Mouse (Mus musculus) hindlimb bud, embryonic 11.5 days (tissue): ENCODE results near the gene Bax.
"Not testable (repeated sequence)": the region's sequence is repeated elsewhere in the genome, so short reads cannot be mapped to it uniquely, and the experiment has no call there.

Experiments used
- DNase-seq: peaks from one replicate; pipeline ENCODE4 v3.0.0-alpha.2; 2012; ENCODE audit warnings: low read depth, low spot score; ENCODE audit errors: extremely low spot score

Gene Bax

GRCm38 (mm10) chr7:45466283-45467089, at the start of gene Bax:
Gene Bax (minus strand): TSS chr7:45466898.
- peak; percentile 79 for DNase-seq

- DNase-seq: no peak
Observed at GRCm38 (mm10) chr7:45515436-45515835, 48.7 kb upstream of the Bax start.

DNA sequence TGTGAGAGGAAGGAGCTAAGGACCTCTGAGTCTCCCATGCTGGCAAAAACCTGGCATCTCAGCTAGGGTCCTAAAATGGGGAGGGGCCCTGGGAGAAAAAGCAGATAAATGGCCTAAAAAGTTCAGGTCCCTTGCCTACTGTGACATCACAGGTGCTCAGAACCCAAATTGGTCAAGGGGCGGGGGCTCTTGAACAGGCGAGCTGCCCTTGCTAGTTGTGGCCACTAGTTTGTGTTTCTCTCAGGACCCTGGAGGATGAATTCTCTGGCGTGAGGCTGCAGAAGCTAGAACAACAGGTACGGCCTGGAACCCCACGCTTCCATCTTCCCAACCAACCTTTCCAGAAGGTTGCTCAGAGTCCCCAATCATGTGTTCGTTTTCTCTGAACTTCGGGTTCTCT, 47.7 kb upstream of the Bax start:
- DNase-seq: no peak

DNA sequence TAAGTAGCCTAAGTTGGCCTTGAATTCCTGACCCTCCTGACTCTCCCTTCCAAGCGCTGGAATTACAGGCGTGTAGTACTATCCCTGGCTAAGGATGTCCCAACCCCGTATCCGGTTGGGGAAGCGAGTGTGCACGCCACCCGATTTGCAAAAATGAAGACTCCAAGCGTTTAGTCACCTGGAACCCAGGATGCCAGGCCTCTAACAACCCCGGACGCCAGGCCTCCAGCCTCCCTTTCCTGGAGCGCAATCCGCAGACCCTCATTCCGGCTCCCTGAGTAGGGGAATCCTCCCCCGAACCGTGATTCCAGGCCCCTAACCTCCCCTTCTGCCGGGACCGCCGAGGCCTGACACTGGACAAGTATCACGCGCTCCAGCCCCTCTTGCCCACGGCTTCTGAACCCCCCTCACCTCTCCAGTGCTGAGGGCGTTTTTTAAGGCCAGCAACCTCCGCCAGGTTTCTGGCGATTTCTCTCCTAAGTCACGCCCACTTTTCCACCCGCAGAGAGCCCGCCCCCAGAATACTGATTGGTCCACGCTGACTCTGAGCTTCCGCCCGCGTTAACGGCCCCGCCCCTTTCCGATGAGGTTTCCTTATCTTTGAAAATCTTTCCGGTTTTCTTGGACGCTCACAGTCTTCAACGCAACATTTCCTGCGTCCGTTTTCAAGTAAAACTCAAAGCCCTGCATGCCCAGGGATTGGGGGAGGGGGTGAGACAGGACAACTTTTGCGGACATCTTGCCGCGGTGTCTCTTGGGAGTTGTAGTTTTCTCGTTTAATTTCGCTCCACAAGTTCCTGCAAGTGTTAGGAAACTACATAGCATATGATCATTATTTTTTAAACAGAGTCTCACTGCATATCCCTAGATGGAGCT, 43.5 kb upstream of the Bax start, which contains the start of gene Nucb1:
TSS of gene Nucb1 (minus strand) at position 495 of the 876 bp plus-strand sequence.
- peak; percentile 89 for DNase-seq

DNA sequence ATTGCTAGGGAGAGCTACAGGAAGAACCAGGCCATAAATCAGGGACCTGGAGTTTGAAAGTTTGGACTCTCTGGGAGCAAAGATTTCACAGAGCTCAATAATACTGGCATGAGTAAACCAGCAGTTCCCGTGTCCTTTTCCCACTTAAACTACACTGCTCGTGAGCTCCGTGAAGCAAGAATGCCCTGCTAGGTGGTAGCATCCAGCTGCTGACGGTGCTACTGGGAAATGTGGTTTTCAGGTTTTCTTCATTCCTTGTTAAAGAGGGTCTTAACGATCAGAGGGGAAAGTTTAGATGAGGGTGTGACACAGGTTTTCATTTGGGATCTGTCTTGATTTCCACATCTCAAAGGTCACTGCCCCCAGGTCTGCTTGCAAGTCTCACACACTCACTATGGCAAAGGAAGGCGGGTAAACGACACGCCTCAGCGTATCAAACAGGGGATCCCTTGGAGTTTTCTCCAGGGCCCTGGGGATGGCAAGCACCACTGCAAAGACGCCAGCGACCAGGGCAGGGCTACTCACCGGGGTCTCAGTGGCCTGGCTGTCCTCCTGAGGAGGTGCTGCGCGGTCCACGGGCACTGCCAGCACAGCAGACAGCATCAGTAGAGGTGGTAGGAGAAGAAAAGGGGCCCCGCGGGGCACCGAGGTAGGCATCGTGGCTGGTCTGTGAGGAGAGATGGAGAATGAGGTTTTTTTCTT, 42.6 kb upstream of the Bax start:
- no peak for DNase-seq

- no peak for DNase-seq
Observed at GRCm38 (mm10) chr7:45508561-45508960, 41.9 kb upstream of the Bax start.

DNA sequence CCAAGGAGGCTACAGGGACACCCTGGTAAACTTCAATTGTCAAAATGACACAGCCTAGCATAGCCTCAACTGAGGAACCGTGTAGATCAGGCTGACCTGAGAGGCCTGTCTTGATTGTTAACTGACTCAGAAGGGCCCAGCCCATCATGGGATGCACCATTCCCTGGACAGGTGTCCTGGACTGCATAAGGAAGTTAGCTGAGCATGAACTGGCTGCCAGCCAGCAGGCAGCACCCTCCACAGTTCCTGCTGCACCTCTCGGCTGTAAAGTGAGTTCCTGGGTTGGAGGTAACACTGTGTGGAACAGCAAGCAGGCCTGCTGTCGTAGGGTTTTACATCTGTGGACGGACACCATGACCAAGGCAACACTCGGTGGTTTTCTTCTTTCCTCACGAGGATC, 40.9 kb upstream of the Bax start:
- DNase-seq: no peak

DNA sequence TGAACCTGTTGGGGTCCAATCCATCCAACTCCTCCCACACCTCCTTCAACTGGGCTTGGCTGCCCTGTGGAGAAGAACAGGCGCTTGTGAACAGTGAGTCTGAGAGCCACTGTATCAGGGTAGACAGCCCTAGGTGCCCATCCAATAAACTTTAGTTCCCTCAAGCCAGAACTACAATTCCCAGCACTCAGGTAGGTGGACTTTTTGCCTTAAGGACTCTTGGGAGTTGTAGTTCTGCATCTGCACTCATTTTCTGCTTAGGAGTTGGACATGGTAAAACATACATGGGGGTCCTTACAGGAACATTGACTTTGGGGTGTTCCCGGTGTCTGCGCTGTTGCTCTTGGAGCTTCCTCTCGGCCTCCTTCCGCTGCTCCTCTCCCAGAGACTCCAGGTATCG, 31.7 kb upstream of the Bax start:
- no peak for DNase-seq

DNA sequence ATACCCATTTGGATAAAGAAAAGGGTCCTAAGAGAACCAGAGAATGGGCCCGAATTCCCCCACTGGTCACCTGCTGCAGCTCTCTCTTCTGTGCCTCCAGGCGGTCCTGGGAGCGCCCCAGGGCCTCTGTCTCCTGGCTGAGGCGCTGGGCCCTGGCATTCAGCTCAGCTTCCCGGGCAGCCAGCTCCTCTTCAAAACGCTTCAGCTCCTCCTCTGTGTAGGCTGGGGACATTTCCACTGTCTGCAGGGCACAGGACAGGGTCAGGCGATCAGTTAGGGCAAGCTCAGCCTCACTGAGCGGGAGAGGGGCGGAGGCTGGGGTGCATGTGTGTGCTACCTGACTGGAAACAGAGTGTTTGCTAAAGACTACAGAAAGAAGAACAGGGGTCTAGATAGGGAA, 27.9 kb upstream of the Bax start:
- DNase-seq: no peak

GRCm38 (mm10) chr7:45492951-45493350, 26.3 kb upstream of the Bax start:
- DNase-seq: no peak

DNA sequence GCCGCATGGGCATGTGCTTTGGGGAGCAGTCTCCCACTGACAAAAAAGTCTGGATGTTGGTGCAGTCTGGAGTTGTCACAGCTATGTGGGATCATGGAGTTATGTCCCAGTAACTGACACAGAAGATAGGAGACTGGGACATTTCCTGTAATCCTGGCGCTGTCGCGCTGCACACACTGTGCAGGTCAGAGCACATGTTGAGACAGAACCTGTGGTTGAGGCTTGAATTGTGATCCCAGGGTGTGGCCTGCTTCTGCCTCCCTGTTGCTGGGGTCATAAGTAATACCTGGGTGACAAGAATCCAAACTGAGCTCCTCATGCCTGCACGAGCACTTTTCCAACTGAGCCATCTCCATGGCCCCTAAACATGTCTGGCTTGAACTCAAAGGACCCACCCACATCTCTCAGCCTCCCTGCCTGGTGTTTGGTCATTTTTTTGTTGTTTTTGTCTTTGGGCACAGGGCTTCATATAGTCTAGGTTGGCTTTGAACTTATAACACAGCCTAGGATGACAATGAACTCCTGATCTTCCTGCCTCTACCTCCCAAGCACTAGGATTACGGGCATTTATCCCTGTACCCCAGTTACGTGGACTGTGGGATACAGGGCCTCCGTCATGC, 25.6 kb upstream of the Bax start:
- no peak for DNase-seq

- no peak for DNase-seq
Observed at GRCm38 (mm10) chr7:45491264-45491663, 24.6 kb upstream of the Bax start.

DNA sequence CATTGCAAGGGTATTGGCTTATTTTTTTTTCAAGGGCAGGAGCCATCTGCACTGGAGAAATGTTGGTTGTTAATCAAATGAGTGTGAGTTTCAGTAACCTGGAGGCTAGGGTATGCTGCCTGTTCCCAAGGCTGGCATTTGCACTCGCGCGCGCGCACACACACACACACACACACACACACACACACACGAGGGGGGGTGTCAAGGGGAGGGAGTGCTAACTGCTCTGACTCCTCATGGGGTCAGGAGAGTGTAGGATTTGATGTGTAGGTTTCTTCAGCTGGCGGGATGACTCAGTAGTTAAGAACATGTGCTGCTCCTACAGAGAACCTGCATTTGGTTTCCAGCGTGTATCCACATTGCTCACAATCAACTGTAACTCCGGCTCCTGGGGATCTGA, 24.1 kb upstream of the Bax start:
- DNase-seq: no peak

DNA sequence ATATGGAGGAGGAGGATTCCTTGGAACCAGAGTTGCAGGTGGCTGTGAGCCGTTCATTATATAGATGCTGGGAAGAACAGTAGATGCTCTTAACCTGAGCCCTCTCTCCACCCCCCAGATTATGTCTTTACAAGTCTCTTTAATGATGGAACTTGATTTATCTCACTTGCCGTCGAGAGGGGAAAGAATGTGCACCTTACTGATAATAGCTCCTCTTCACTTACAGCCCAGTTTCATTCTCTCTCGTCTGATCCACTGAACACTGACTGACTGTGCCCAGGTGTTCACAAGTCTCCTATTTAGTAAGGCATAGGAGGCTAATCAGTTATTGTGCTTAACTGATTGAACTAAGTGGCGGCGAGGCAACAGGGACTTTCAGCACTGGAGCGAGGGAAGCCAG, 22.9 kb upstream of the Bax start:
- DNase-seq: no peak

DNA sequence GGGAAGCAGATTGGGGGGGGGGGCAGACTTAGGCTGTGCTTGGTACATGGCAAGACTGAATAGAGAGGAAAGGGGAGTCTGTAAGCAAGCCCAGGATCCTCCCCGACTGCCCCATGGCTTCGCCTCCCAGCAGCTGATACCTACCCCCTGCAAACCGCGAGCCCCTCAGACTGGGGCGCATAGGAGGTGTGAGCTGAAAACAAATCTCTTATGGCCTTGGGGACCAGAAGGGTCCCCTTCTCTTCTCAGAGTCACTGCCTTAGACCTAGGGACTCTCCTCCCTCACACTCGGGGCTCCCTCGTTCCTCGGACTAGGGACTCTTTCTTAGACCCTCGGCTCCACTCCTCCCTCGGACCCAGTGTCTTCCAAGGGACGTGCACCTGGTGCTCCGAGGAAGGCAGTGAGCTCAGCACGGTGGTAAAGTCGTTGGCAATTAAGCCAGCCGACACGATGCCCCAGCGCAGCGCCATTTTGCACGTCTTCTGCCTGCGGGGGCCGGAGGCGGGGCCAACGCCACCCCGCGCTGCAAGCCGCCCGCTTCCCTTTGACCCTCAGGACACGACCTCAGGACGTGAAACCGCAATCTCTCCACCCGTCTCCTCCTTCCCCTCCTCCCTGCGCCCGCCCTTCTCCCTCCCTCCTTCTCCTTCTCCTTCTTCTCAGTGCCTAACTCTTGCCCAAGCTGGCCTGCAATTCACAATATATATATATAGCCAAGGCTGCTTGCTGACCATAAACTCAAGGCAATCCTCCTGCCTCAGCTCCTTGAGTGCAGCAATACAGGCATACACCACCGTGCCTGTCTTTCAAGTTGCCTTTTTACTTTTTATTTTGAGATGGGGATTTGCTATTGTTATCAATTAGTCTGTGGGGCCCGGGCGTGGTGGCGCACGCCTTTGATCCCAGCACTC, 21.9 kb upstream of the Bax start, which contains the start of gene Dhdh:
TSS of gene Dhdh (minus strand) at position 513 of the 912 bp plus-strand sequence.
- DNase-seq: no peak

GRCm38 (mm10) chr7:45487861-45488292, 21.2 kb upstream of the Bax start:
- DNase-seq: no peak

DNA sequence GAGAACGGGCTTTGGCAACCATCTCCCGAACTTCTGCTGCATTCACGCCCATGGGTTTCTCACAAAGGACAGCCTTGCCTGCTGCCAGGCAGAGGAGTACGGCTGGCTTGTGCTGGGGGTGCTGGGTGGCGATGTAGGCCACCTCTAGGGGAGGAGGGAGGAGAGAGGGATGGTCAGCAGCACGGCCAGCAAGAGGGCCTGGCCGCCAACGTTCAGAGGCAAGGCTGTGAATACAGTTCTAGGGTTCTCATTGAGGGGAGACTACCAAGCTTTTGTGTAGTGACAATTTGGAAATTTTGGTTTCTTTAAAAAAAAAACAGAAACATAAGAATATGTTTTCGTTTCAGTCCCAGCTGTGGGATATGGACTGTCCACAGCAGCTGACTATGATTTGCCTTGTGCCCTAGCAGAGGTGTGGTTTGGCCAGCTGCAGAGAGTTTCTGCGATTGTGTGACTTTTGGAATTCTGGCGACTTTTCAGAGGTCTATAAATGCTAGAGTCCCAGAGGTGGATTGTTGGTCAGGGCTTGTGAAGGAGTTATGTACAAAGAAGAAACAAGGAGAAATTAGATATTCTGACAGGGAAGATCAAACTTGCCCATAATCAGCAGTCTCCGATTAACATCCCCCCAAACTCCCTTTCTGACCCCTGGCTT, 20.2 kb upstream of the Bax start, which contains the start of gene Gm45808:
TSS of gene Gm45808 (minus strand) at position 51 of the 655 bp plus-strand sequence.
- no peak for DNase-seq

DNA sequence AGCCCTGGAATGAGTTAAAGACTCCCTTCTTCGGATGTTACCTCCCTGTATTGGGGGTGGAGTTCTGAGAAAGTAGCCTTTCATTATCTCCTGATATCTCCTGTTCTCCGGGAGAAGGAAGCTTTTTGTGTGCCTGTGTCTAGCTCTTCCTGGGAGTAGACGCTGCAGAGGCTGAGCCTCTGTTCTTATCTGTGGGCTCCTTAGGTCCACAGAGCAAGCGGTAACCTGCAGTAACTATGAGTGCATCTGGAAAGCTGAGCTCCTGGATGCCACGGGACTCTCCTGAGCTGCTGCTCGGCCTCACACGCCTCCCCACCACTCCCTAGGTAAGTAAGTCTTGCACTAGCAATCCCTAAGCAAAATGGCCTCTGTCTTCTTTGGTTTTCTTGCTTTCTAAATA, 19.5 kb upstream of the Bax start:
- no peak for DNase-seq

GRCm38 (mm10) chr7:45484985-45485384, 18.3 kb upstream of the Bax start:
- DNase-seq: not testable (repeated sequence)
